Comparison of ENCODE assay signal across 8 mouse cellular contexts in the genomic region with DNA sequence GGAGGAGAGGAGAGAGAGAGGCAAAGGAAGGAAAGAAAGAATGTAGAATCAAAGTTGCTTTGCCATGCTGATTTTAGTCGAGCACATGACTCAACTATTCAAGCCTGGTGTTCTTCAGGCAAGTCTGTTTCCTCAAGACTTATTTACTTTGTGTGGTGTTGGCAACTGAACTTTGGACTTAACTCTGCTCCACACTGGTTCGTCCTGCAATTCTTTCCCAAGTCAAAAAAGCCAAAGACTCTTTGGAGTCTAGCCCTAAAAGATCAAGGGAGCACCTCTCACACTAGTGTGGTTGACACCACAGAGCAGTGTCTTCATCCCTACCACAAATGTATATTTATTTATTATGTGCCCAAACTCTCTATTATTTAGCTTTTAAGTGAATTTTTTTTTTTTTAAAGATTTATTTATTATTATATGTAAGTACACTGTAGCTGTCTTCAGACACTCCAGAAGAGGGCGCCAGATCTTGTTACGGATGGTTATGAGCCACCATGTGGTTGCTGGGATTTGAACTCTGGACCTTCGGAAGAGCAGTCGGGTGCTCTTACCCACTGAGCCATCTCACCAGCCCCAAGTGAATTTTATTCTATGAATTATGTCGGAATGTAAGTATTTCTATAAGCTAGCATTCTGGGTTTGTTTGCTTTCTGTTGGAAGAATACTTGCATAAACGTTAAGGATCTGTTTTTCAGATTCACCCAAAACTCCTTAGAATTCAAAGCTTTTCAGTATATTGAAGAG. TPM values are rescaled to one million over a fixed set of nuclear protein-coding genes. Genes with fewer than 3 reads are reported as not detected.
DNase-seq lines count a peak whose midpoint lies in the region; ATAC-seq lines count a peak whose summit lies in the region.

No protein-coding gene starts in this region.

- WGBS in heart, embryonic 15.5 days, result 63% methylated on average over 8 of the region's 8 CpGs
- WGBS in embryonic facial prominence, embryonic 10.5 days, result 65% methylated on average over 8 of the region's 8 CpGs
- WGBS in intestine, embryonic 16.5 days, result 54% methylated on average over 7 of the region's 8 CpGs
- 58% methylated on average over 8 of the region's 8 CpGs for WGBS in midbrain, embryonic 15.5 days

- H3K27ac ChIP-seq in heart, embryonic 15.5 days, result peak overlapping the region; percentile 99
- H3K27ac ChIP-seq in embryonic facial prominence, embryonic 10.5 days (replicated peaks), result peak overlapping the region; percentile 98
- H3K27ac ChIP-seq in intestine, embryonic 16.5 days (ENCODE audit: low read length), result peak overlapping the region; percentile 98
- peak overlapping the region; percentile 82; the same call in 1 of the 2 replicates for H3K27ac ChIP-seq in midbrain, embryonic 15.5 days

- DNase-seq in heart, postnatal 14 days, result no peak
- no peak for DNase-seq in embryonic facial prominence, embryonic 10.5 days (ENCODE audit: low spot score)
- no peak for DNase-seq in gastrocnemius, postnatal 25 days
- no peak for DNase-seq in thymus, postnatal 25 days
- no peak for DNase-seq in urinary bladder, postnatal 25 days (ENCODE audit: low spot score)

- intact Hi-C loops in heart, postnatal 14 days (cut with DNase I), result no loop called here

- peaks cover 10% of the 10 kb centered on the region for H3K36me3 ChIP-seq in heart, embryonic 15.5 days
- peaks cover 27% of the 10 kb centered on the region for H3K36me3 ChIP-seq in embryonic facial prominence, embryonic 10.5 days (replicated peaks)
- peaks cover 5% of the 10 kb centered on the region; the same call in 1 of the 2 replicates for H3K36me3 ChIP-seq in intestine, embryonic 16.5 days (ENCODE audit: control insufficient read depth, insufficient read depth, low read length)
- peaks cover 5% of the 10 kb centered on the region; the same call in 1 of the 2 replicates for H3K36me3 ChIP-seq in midbrain, embryonic 15.5 days (replicated peaks)

- ATAC-seq in heart, embryonic 15.5 days (replicated peaks; ENCODE audit: insufficient number of reproducible peaks, insufficient read depth, low FRiP score, low read depth), result no peak
- peak; percentile 43 for ATAC-seq in intestine, embryonic 16.5 days
- ATAC-seq in midbrain, embryonic 15.5 days (replicated peaks), result no peak

- peaks cover 16% of the 10 kb centered on the region for H3K4me1 ChIP-seq in heart, embryonic 15.5 days (replicated peaks)
- peaks cover 15% of the 10 kb centered on the region for H3K4me1 ChIP-seq in embryonic facial prominence, embryonic 10.5 days
- peaks cover 14% of the 10 kb centered on the region for H3K4me1 ChIP-seq in intestine, embryonic 16.5 days (ENCODE audit: control insufficient read depth, insufficient read depth, low read length)
- H3K4me1 ChIP-seq in midbrain, embryonic 15.5 days, result peaks cover 25% of the 10 kb centered on the region

- peak overlapping the region; percentile 55 for H3K9ac ChIP-seq in heart, embryonic 15.5 days
- H3K9ac ChIP-seq in intestine, embryonic 16.5 days (ENCODE audit: low read depth, low read length), result peak overlapping the region; percentile 69; the same call in 1 of the 2 replicates
- no peak overlapping the region for H3K9ac ChIP-seq in midbrain, embryonic 15.5 days

- peak overlapping the region; percentile 96 for H3K4me3 ChIP-seq in heart, embryonic 15.5 days
- H3K4me3 ChIP-seq in embryonic facial prominence, embryonic 10.5 days, result peak overlapping the region; percentile 99
- H3K4me3 ChIP-seq in intestine, embryonic 16.5 days (ENCODE audit: low read length), result peak overlapping the region; percentile 100
- peak overlapping the region; percentile 79 for H3K4me3 ChIP-seq in midbrain, embryonic 15.5 days

- H3K27me3 ChIP-seq in heart, embryonic 15.5 days, result no peaks in the 10 kb centered on the region
- no peaks in the 10 kb centered on the region for H3K27me3 ChIP-seq in embryonic facial prominence, embryonic 10.5 days (replicated peaks; ENCODE audit: low read depth, poor library complexity, severe bottlenecking)
- no peaks in the 10 kb centered on the region for H3K27me3 ChIP-seq in intestine, embryonic 16.5 days (replicated peaks; ENCODE audit: control insufficient read depth, insufficient read depth, low read length)
- H3K27me3 ChIP-seq in midbrain, embryonic 15.5 days (replicated peaks), result no peaks in the 10 kb centered on the region

- peak overlapping the region; percentile 76 for H3K4me2 ChIP-seq in heart, embryonic 15.5 days
- H3K4me2 ChIP-seq in intestine, embryonic 16.5 days (ENCODE audit: low read depth, low read length), result peak overlapping the region; percentile 63
- peak overlapping the region; percentile 55 for H3K4me2 ChIP-seq in midbrain, embryonic 15.5 days

- no peaks in the 10 kb centered on the region for H3K9me3 ChIP-seq in heart, embryonic 15.5 days (replicated peaks)
- no peaks in the 10 kb centered on the region for H3K9me3 ChIP-seq in embryonic facial prominence, embryonic 10.5 days
- H3K9me3 ChIP-seq in intestine, embryonic 16.5 days (ENCODE audit: control insufficient read depth, low read length), result no peaks in the 10 kb centered on the region
- no peaks in the 10 kb centered on the region for H3K9me3 ChIP-seq in midbrain, embryonic 15.5 days

RNA-seq across cellular contexts. Expression of gene Khdc4, which starts 1.2 kb away (rescaled TPM):
- polyA plus RNA-seq in heart, embryonic 15.5 days (2015; fragmentation: Nextera tagmentation; extraction: Ambion mirVana), result 61.3 and 69.2 TPM in 2 replicates
- 10 to 100 TPM; 36.9 to 40.5 TPM for total RNA-seq in heart, postnatal 14 days (2021)
- 98.6 and 105 TPM in 2 replicates for polyA plus RNA-seq in embryonic facial prominence, embryonic 10.5 days (2016; fragmentation: Nextera tagmentation; extraction: Ambion mirVana)
- 61.1 and 61.5 TPM in 2 replicates for polyA plus RNA-seq in intestine, embryonic 16.5 days (2015; fragmentation: Nextera tagmentation; extraction: Ambion mirVana)
- 88.9 and 92.9 TPM in 2 replicates for polyA plus RNA-seq in midbrain, embryonic 15.5 days (2015; fragmentation: Nextera tagmentation; extraction: Ambion mirVana)
- total RNA-seq in gastrocnemius, postnatal 25 days (2021), result 10 to 100 TPM; 22.6 to 23.0 TPM

RNA-seq across cellular contexts. Expression of gene Rxfp4, which starts 31.5 kb away (rescaled TPM):
- not detected in 2 replicates for polyA plus RNA-seq in heart, embryonic 15.5 days (2015; fragmentation: Nextera tagmentation; extraction: Ambion mirVana)
- not detected for total RNA-seq in heart, postnatal 14 days (2021)
- polyA plus RNA-seq in embryonic facial prominence, embryonic 10.5 days (2016; fragmentation: Nextera tagmentation; extraction: Ambion mirVana), result not detected in 2 replicates
- not detected in 2 replicates for polyA plus RNA-seq in intestine, embryonic 16.5 days (2015; fragmentation: Nextera tagmentation; extraction: Ambion mirVana)
- polyA plus RNA-seq in midbrain, embryonic 15.5 days (2015; fragmentation: Nextera tagmentation; extraction: Ambion mirVana), result not detected in 2 replicates
- not detected for total RNA-seq in gastrocnemius, postnatal 25 days (2021)

RNA-seq across cellular contexts. Expression of gene Rit1, which starts 32.2 kb away (rescaled TPM):
- polyA plus RNA-seq in heart, embryonic 15.5 days (2015; fragmentation: Nextera tagmentation; extraction: Ambion mirVana), result 49.9 and 55.5 TPM in 2 replicates
- total RNA-seq in heart, postnatal 14 days (2021), result 10 to 100 TPM; 59.5 to 73.4 TPM
- 32.9 and 33.4 TPM in 2 replicates for polyA plus RNA-seq in embryonic facial prominence, embryonic 10.5 days (2016; fragmentation: Nextera tagmentation; extraction: Ambion mirVana)
- polyA plus RNA-seq in intestine, embryonic 16.5 days (2015; fragmentation: Nextera tagmentation; extraction: Ambion mirVana), result 48.9 and 50.3 TPM in 2 replicates
- polyA plus RNA-seq in midbrain, embryonic 15.5 days (2015; fragmentation: Nextera tagmentation; extraction: Ambion mirVana), result 62.0 and 64.0 TPM in 2 replicates
- total RNA-seq in gastrocnemius, postnatal 25 days (2021), result 10 to 100 TPM; 18.4 to 18.7 TPM
